Mouse (Mus musculus) erythroblast, embryonic 14.5 days (primary cell): ENCODE data around the gene Elane.

ENCODE experiments used
- GATA1 ChIP-seq: IDR thresholded peaks from 2 replicates; pipeline ENCODE4 v1.6.1; 2012; ENCODE audit warnings: low read length, inconsistent platforms, mixed read lengths
- TAL1 ChIP-seq: IDR thresholded peaks from 3 replicates; pipeline ENCODE4 v1.6.1; 2012; ENCODE audit warnings: low read length, inconsistent platforms, mixed read lengths

GRCm38 (mm10) chr10:79934272-79934721 is 48.2 kb downstream of the Elane start:
- TF ChIP-seq TAL1, result no peak
- TF ChIP-seq GATA1, result no peak
